Mouse (Mus musculus) retina, embryonic 14.5 days (tissue): ENCODE data around the gene Cadm2.

ENCODE experiments used
- DNase-seq: peaks from one replicate; pipeline ENCODE4 v3.0.0-alpha.2; 2015; ENCODE audit warnings: low spot score

Cadm2 gene

GRCm38 (mm10) chr16:67124811-67125210 lies 495.9 kb downstream of the Cadm2 start:
- no peak for DNase-seq

- DNase-seq, result no peak
Observed at GRCm38 (mm10) chr16:67122532-67122931, 498.2 kb downstream of the Cadm2 start.

- no peak for DNase-seq
Observed at GRCm38 (mm10) chr16:67121781-67122180, 498.9 kb downstream of the Cadm2 start.

GRCm38 (mm10) chr16:67106478-67107061 lies 514.1 kb downstream of the Cadm2 start:
- no peak for DNase-seq

- DNase-seq, result no peak
Observed at GRCm38 (mm10) chr16:67096706-67097105, 524.0 kb downstream of the Cadm2 start.

GRCm38 (mm10) chr16:67095916-67096315 lies 524.8 kb downstream of the Cadm2 start:
- DNase-seq, result no peak

GRCm38 (mm10) chr16:67089747-67090146 lies 531.0 kb downstream of the Cadm2 start:
- DNase-seq, result peak; percentile 72

- DNase-seq, result no peak
Observed at GRCm38 (mm10) chr16:67079318-67079717, 541.4 kb downstream of the Cadm2 start.

- DNase-seq, result peak; percentile 29
Observed at GRCm38 (mm10) chr16:67076169-67076895, 544.4 kb downstream of the Cadm2 start.

GRCm38 (mm10) chr16:67068461-67068860 lies 552.2 kb downstream of the Cadm2 start:
- no peak for DNase-seq

- DNase-seq, result no peak
Observed at GRCm38 (mm10) chr16:67030918-67031317, 589.8 kb downstream of the Cadm2 start.

- no peak for DNase-seq
Observed at GRCm38 (mm10) chr16:67019856-67020255, 600.9 kb downstream of the Cadm2 start.

- DNase-seq, result no peak
Observed at GRCm38 (mm10) chr16:67017710-67018109, 603.0 kb downstream of the Cadm2 start.

- no peak for DNase-seq
Observed at GRCm38 (mm10) chr16:67003161-67003560, 617.5 kb downstream of the Cadm2 start.

- DNase-seq, result no peak
Observed at GRCm38 (mm10) chr16:67001707-67002106, 619.0 kb downstream of the Cadm2 start.

GRCm38 (mm10) chr16:66997461-66997860 lies 623.2 kb downstream of the Cadm2 start:
- DNase-seq, result peak; percentile 65

GRCm38 (mm10) chr16:66987741-66988140 lies 633.0 kb downstream of the Cadm2 start:
- no peak for DNase-seq

- no peak for DNase-seq
Observed at GRCm38 (mm10) chr16:66986879-66987278, 633.8 kb downstream of the Cadm2 start.

- DNase-seq, result no peak
Observed at GRCm38 (mm10) chr16:66970912-66971311, 649.8 kb downstream of the Cadm2 start.

GRCm38 (mm10) chr16:66969520-66970144 lies 651.1 kb downstream of the Cadm2 start:
- DNase-seq, result no peak

GRCm38 (mm10) chr16:66968336-66968735 lies 652.4 kb downstream of the Cadm2 start:
- DNase-seq, result no peak

GRCm38 (mm10) chr16:66967686-66968085 lies 653.0 kb downstream of the Cadm2 start:
- peak; percentile 21 for DNase-seq

- no peak for DNase-seq
Observed at GRCm38 (mm10) chr16:66959146-66959545, 661.6 kb downstream of the Cadm2 start.
